Mouse (Mus musculus) midbrain, embryonic 10.5 days (tissue): Measurements from ENCODE around the gene Bpifa5. TPM values are rescaled to one million over a fixed set of nuclear protein-coding genes. Genes with fewer than 3 reads are reported as not detected.
"Not testable (repeated sequence)": the region's sequence is repeated elsewhere in the genome, so short reads cannot be mapped to it uniquely, and the experiment has no call there.

Source experiments
- DNase-seq: peaks from one replicate; pipeline ENCODE4 v3.0.0-alpha.2; 2017; ENCODE audit warnings: low spot score
- H3K27ac ChIP-seq: fragments of 300-500 bp; sonication (generic); replicated peaks from 2 replicates; pipeline ENCODE4 v1.5.1; 2016; ENCODE audit warnings: mild to moderate bottlenecking
- H3K27me3 ChIP-seq: fragments of 300-500 bp; sonication (generic); 2 replicates; pipeline ENCODE4 v1.6.1; 2016; ENCODE audit warnings: low read depth, mild to moderate bottlenecking; ENCODE audit not compliant: poor library complexity, severe bottlenecking
- H3K36me3 ChIP-seq: fragments of 300-500 bp; sonication (generic); 2 replicates; pipeline ENCODE4 v1.6.1; 2016; ENCODE audit warnings: mild to moderate bottlenecking, moderate library complexity
- H3K4me1 ChIP-seq: fragments of 300-500 bp; sonication (generic); 2 replicates; pipeline ENCODE4 v1.6.1; 2016
- H3K4me3 ChIP-seq: fragments of 300-500 bp; sonication (generic); 2 replicates; pipeline ENCODE4 v1.5.1; 2016; ENCODE audit warnings: mild to moderate bottlenecking, moderate library complexity
- H3K9me3 ChIP-seq: fragments of 300-500 bp; sonication (generic); replicated peaks from 2 replicates; pipeline ENCODE4 v1.6.1; 2016; ENCODE audit warnings: mild to moderate bottlenecking
- WGBS: fragments of 180-500 bp; shearing (Covaris S2); methylation state at CpG from one replicate; pipeline ENCODE4 v1.1.7; 2016; 5-methylcytosine and 5-hydroxymethylcytosine counted together
- polyA plus RNA-seq: library from polyadenylated mRNA; unstranded; fragments of >200 nt; fragmentation: Nextera tagmentation; extraction: Ambion mirVana; gene quantifications from 2 replicates; pipeline ENCODE4 v1.2.1, GENCODE M21; 2016

Bpifa5 gene
- polyA plus RNA-seq: not detected in 2 replicates

DNA sequence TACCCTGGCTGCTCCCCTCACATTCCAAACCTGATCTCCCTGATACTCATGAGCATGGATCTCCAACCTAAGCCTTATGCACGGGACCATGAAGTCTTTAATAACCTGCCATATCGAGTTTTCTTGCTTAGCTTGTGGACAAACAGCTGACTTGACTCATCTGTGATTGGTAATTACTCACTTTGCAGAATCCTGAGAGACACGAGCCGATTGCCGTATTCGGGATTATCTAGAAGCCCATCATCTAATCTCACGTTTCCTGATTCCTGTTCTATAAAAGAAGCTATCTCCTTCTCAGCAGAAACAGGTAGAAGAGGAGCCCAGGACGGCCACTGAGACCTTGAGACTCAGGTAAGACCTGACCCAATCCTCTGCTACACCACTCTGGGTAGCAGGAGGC is at the start of gene Bpifa5:
TSS of gene Bpifa5 (plus strand) at position 301 of the 400 bp plus-strand sequence.
- no peaks in the 10 kb centered on the region for H3K4me1 ChIP-seq
- H3K9me3 ChIP-seq: peaks cover 9% of the 10 kb centered on the region; the same call in 1 of the 2 replicates
- H3K27ac ChIP-seq: no peak within 1 kb of the TSS
- H3K4me3 ChIP-seq: no peak within 1 kb of the TSS
- H3K36me3 ChIP-seq: no peaks in the 10 kb centered on the region
- 89% methylated on average over 8 of the region's 8 CpGs for WGBS
- no peaks in the 10 kb centered on the region for H3K27me3 ChIP-seq
- no peak for DNase-seq

GRCm38 (mm10) chr2:154117381-154117780 is 45.0 kb upstream of the Bpifa5 start:
- Histone ChIP-seq H3K9me3 (no peaks in the 10 kb centered on the region), H3K27me3 (no peaks in the 10 kb centered on the region), H3K4me1 (no peaks in the 10 kb centered on the region), H3K27ac (no peak overlapping the region), H3K36me3 (no peaks in the 10 kb centered on the region), H3K4me3 (no peak overlapping the region)
- WGBS: 88% methylated on average over 3 of the region's 3 CpGs
- DNase-seq: no peak

DNA sequence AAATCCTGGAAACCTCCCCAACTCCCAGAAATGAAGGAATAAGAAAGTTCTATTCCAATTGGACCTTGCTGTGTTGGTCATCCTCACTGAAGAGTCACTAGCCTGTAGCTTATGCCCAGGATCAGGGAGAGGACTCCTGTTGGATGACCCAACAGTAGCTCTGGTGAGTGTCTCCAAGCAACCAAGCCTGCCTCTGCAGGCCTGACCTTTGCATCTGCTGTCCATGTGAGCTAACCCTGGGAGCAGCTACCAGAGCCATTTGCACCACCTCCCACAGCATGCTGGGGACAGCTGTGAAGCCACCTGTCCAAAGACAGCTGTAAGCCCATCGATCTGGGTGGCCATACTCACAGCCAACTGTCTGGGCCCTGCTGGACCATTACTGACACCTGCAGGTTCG is 32.3 kb upstream of the Bpifa5 start, which contains the start of gene Bpifa3:
TSS of gene Bpifa3 (plus strand) at position 217 of the 400 bp plus-strand sequence.
- DNase-seq: no peak
- Histone ChIP-seq H3K27ac (no peak within 1 kb of the TSS), H3K4me3 (no peak within 1 kb of the TSS), H3K27me3 (no peaks in the 10 kb centered on the region), H3K9me3 (no peaks in the 10 kb centered on the region), H3K36me3 (no peaks in the 10 kb centered on the region), H3K4me1 (no peaks in the 10 kb centered on the region)
- 84% methylated on average over 2 of the region's 2 CpGs for WGBS

- 85% methylated on average over 4 of the region's 4 CpGs for WGBS
- no peak for DNase-seq
- no peaks in the 10 kb centered on the region for H3K4me1 ChIP-seq
- no peak within 1 kb of the TSS for H3K4me3 ChIP-seq
- H3K9me3 ChIP-seq: no peaks in the 10 kb centered on the region
- H3K27me3 ChIP-seq: no peaks in the 10 kb centered on the region
- no peak within 1 kb of the TSS for H3K27ac ChIP-seq
- H3K36me3 ChIP-seq: no peaks in the 10 kb centered on the region
Observed at GRCm38 (mm10) chr2:154142580-154142979, 19.8 kb upstream of the Bpifa5 start, which contains the start of gene Bpifa1. Gene Bpifa1 (plus strand): TSS chr2:154142880.

- no peak for DNase-seq
- Histone ChIP-seq H3K4me3 (no peak overlapping the region), H3K36me3 (no peaks in the 10 kb centered on the region), H3K4me1 (no peaks in the 10 kb centered on the region), H3K27me3 (no peaks in the 10 kb centered on the region), H3K27ac (no peak overlapping the region), H3K9me3 (no peaks in the 10 kb centered on the region)
- 84% methylated on average over 3 of the region's 3 CpGs for WGBS
Observed at GRCm38 (mm10) chr2:154143735-154144134, 18.7 kb upstream of the Bpifa5 start.

DNA sequence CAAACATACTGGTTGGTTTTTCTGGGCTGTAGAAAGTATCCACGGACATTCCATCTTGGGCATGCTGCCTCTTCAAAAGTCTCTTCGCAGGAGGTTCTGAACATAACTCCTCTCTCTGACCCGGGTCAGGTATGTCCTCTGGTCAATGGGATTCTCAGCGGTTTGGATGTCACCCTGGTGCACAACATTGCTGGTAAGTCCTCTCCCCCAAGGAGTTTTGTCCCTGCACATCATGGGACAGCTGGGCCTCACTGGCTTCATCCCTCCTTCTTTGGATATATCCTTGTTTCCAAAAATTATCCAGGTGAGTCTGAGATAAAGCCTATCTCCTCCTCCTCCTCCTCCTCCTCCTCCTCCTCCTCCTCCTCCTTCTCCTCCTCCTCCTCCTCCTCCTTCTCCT is 14.9 kb upstream of the Bpifa5 start:
- DNase-seq: no peak
- Histone ChIP-seq H3K4me1 (no peaks in the 10 kb centered on the region), H3K4me3 (no peak overlapping the region), H3K27ac (no peak overlapping the region), H3K36me3 (no peaks in the 10 kb centered on the region), H3K9me3 (no peaks in the 10 kb centered on the region), H3K27me3 (no peaks in the 10 kb centered on the region)
- 73% methylated on average over 4 of the region's 4 CpGs for WGBS

DNA sequence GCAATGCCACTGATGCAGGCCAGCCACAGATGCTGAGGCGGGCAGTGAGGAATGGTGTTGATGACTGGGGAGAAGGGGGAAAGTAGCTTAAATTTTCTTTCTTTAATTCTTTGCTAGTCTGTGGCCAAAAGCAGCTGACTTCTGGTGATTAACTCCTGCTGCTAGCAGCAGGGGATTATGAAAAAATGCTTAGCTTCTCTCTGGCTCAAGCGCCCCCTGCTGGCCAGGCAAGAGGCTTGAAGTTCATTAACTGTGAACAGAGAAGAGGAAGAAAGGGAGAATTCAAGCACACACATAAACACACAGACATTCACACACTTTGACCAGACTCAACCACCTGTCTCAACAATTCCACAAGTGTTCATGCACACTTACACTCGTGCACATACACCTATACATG is 4.0 kb upstream of the Bpifa5 start:
- 39% methylated on average over 3 of the region's 3 CpGs for WGBS
- no peaks in the 10 kb centered on the region for H3K27me3 ChIP-seq
- no peaks in the 10 kb centered on the region for H3K4me1 ChIP-seq
- H3K27ac ChIP-seq: no peak overlapping the region
- no peaks in the 10 kb centered on the region for H3K36me3 ChIP-seq
- no peak overlapping the region for H3K4me3 ChIP-seq
- H3K9me3 ChIP-seq: peaks cover 9% of the 10 kb centered on the region; the same call in 1 of the 2 replicates
- peak; percentile 48 for DNase-seq

DNA sequence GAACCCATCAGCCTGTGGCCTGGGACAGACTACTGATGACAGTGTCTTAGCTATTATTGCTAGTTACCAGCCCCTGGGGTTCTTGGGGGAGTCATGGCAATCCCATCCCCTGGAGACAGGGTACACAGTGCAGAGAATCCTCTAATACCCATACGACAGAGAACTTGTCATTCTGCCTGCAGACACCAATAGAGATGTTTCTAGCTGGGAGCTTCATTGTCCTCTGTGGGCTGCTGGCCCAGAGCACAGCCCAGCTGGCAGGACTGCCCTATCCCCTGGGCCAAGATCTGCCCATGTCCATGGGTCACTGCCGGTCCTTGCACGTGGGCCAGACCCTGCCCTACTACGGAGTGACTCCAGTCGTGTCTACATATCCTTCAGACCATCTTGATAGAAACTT is 899 bp downstream of the Bpifa5 start:
- H3K4me3 ChIP-seq: no peak overlapping the region
- no peaks in the 10 kb centered on the region for H3K27me3 ChIP-seq
- H3K36me3 ChIP-seq: no peaks in the 10 kb centered on the region
- WGBS: 91% methylated on average over 5 of the region's 5 CpGs
- no peak for DNase-seq
- peaks cover 9% of the 10 kb centered on the region; the same call in 1 of the 2 replicates for H3K9me3 ChIP-seq
- H3K27ac ChIP-seq: no peak overlapping the region
- H3K4me1 ChIP-seq: no peaks in the 10 kb centered on the region

DNA sequence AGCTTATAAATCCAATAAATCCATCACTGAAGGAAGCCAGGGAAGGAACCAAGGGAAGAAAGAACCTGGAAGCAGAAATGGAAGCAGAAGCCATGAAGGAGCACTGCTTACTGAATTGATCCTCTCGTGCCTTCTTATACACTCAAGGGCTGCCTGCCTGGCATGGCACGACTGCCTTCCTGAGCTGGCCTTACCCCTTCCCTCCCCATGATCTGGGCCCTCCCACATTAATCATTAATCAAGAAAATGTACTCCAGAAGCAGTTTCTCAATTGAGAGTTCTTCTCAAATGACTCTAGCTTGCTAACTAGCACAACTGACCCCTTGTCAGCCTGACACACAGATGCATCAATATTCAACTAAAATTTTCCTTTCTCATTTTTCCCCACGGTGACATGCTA is 6.8 kb downstream of the Bpifa5 start:
- Histone ChIP-seq H3K9me3 (no peaks in the 10 kb centered on the region), H3K27ac (no peak overlapping the region), H3K36me3 (no peaks in the 10 kb centered on the region), H3K4me3 (no peak overlapping the region), H3K27me3 (no peaks in the 10 kb centered on the region), H3K4me1 (no peaks in the 10 kb centered on the region)
- DNase-seq: no peak
- WGBS: 68% methylated on average over 3 of the region's 3 CpGs

DNA sequence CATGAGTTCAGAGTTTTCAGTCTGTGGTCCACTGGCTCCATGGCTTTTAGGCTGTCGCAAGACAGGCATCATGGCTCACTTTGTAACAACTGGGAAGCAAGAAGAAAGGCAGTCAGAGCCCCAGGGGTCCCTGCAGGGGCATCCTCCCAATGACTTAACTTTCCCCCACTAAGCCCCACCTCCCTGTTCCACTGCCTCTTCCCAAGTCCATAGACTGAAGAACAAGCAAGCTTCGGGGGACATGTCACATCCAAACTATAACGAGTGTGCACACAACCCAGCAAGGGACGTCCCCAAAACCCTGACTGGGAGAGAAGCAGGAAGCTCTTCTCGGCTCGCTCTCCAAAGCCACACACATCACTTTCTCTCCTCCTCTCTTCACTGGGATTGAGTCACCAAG is 9.2 kb downstream of the Bpifa5 start:
- no peaks in the 10 kb centered on the region for H3K9me3 ChIP-seq
- no peak overlapping the region for H3K4me3 ChIP-seq
- H3K27me3 ChIP-seq: no peaks in the 10 kb centered on the region
- no peaks in the 10 kb centered on the region for H3K36me3 ChIP-seq
- no peak overlapping the region for H3K27ac ChIP-seq
- no peaks in the 10 kb centered on the region for H3K4me1 ChIP-seq
- no peak for DNase-seq
- 78% methylated on average over 6 of the region's 6 CpGs for WGBS

DNA sequence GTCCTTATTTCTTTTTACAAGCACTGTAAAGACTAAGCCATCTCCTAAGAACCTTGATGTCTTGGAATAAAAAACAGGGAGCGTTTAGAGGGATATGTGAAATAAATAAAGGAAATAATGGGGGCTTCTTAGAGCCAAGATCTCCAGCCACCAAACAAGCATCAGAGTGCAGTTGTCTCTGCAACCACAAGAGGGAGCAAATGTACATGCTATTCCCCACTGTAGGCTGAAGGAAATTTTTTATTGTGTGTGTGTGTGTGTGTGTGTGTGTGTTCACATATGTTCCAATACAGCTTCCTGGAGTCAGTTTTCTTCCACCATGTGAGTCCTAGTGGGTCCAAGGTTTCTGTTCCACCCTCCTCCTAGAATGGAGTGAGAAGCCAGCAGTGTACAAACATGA is 10.9 kb downstream of the Bpifa5 start:
- no peak overlapping the region for H3K27ac ChIP-seq
- H3K9me3 ChIP-seq: no peaks in the 10 kb centered on the region
- H3K4me3 ChIP-seq: no peak overlapping the region
- H3K4me1 ChIP-seq: no peaks in the 10 kb centered on the region
- H3K36me3 ChIP-seq: no peaks in the 10 kb centered on the region
- 44% methylated on average over 1 of the region's 1 CpGs for WGBS
- peak; percentile 31 for DNase-seq
- H3K27me3 ChIP-seq: no peaks in the 10 kb centered on the region

GRCm38 (mm10) chr2:154181900-154182299 is 19.5 kb downstream of the Bpifa5 start:
- H3K27me3 ChIP-seq, H3K4me3 ChIP-seq, DNase-seq, H3K36me3 ChIP-seq, H3K27ac ChIP-seq, H3K9me3 ChIP-seq, H3K4me1 ChIP-seq: not testable (repeated sequence)
- 87% methylated on average over 7 of the region's 7 CpGs for WGBS

DNA sequence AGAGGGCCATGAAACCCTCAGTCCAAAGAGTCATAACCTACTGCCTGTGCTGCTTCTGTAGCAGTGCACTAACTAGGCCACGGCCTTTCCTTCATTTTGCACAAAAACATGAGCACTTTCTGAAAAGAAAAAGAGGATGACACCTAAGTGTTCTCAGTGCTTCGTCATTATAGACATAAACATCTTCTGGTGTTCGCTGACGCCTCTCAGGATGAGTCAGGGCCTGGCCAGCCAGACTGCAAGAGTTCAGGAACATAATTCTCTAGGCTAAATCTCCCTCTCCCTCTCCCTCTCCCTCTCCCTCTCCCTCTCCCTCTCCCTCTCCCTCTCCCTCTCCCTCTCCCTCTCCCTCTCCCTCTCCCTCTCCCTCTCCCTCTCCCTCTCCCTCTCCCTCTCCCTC is 20.7 kb downstream of the Bpifa5 start:
- DNase-seq, H3K9me3 ChIP-seq, H3K27ac ChIP-seq, H3K4me1 ChIP-seq, H3K4me3 ChIP-seq, H3K27me3 ChIP-seq, H3K36me3 ChIP-seq: not testable (repeated sequence)
- WGBS: 91% methylated on average over 4 of the region's 4 CpGs

DNA sequence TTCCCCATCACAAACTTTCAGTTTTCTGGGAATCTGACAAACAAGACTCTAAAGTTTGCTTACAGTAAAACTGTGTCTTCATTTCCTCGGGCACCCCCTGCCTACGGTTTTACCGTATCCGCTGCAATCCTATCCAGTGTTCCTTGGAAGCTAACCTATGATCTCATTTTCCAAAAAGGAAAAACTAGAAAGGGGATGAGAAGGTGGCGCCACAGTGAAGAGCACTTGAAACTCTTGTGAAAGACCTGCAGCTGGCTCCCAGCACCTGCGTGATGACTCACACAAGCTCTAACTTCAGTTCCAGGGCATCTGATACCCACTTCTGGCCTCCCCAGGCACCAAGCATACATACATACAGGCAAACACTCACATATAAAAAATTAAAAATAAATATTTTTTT is 22.9 kb downstream of the Bpifa5 start:
- 92% methylated on average over 6 of the region's 6 CpGs for WGBS
- H3K4me1 ChIP-seq: no peaks in the 10 kb centered on the region
- no peaks in the 10 kb centered on the region for H3K36me3 ChIP-seq
- no peak overlapping the region for H3K4me3 ChIP-seq
- no peak for DNase-seq
- no peaks in the 10 kb centered on the region for H3K9me3 ChIP-seq
- H3K27me3 ChIP-seq: no peaks in the 10 kb centered on the region
- no peak overlapping the region for H3K27ac ChIP-seq
